Mouse (Mus musculus) testis, adult 2 months (tissue): ENCODE results near the gene Usp10. TPM values are rescaled to one million over a fixed set of nuclear protein-coding genes. Genes with fewer than 3 reads are reported as not detected.

Experiments used
- H3K27ac ChIP-seq: fragments of 200-500 bp; 2 replicates; pipeline ENCODE4 v1.5.1; 2012; ENCODE audit warnings: low read depth, low read length; ENCODE audit not compliant: control insufficient read depth, insufficient read depth
- H3K27me3 ChIP-seq: fragments of 200-500 bp; 2 replicates; pipeline ENCODE4 v1.6.1; 2012; ENCODE audit warnings: mild to moderate bottlenecking, low read length, moderate library complexity; ENCODE audit not compliant: control insufficient read depth, insufficient read depth
- H3K36me3 ChIP-seq: fragments of 200-500 bp; 2 replicates; pipeline ENCODE4 v1.6.1; 2012; ENCODE audit warnings: mild to moderate bottlenecking, low read length; ENCODE audit not compliant: control insufficient read depth, insufficient read depth
- H3K4me1 ChIP-seq: fragments of 200-500 bp; 2 replicates; pipeline ENCODE4 v1.6.1; 2012; ENCODE audit warnings: low read length; ENCODE audit not compliant: control insufficient read depth, insufficient read depth
- H3K4me3 ChIP-seq: fragments of 200-500 bp; 2 replicates; pipeline ENCODE4 v1.5.1; 2012; ENCODE audit warnings: low read depth, mild to moderate bottlenecking, low read length, moderate library complexity, mixed read lengths; ENCODE audit not compliant: control insufficient read depth
- CTCF ChIP-seq: fragments of 200-500 bp; IDR thresholded peaks from 2 replicates; pipeline ENCODE4 v1.5.1; 2012; ENCODE audit warnings: low read depth, mild to moderate bottlenecking, inconsistent platforms, low read length, moderate library complexity; ENCODE audit not compliant: control insufficient read depth, insufficient read depth, insufficient replicate concordance
- POLR2A ChIP-seq: fragments of 200-500 bp; IDR thresholded peaks from 2 replicates; pipeline ENCODE4 v1.6.1; 2012; ENCODE audit warnings: low read depth, mild to moderate bottlenecking, inconsistent platforms, low read length, moderate library complexity; ENCODE audit not compliant: control insufficient read depth
- polyA plus RNA-seq: library from polyadenylated mRNA; depleted of rRNA; stranded (reverse); fragments of >200 nt; gene quantifications from 2 replicates; pipeline ENCODE4 v1.2.3, GENCODE M21; 2012; rRNA removed

The Usp10 gene
- 19.9 and 21.5 TPM in 2 replicates for polyA plus RNA-seq

- H3K4me1 ChIP-seq, result peaks cover 4% of the 10 kb centered on the region
Measured at GRCm38 (mm10) chr8:119909944-119910546, at the start of gene Usp10. Gene Usp10 (plus strand): TSS chr8:119910360.

GRCm38 (mm10) chr8:119861706-119862389 is 48.3 kb upstream of the Usp10 start, which contains the start of gene Klhl36:
Gene Klhl36 (plus strand): TSS chr8:119862266.
- H3K4me1 ChIP-seq, result peaks cover 4% of the 10 kb centered on the region
- peak within 1 kb of the TSS; percentile 56 for H3K27ac ChIP-seq
- no peaks in the 10 kb centered on the region; the same call in 1 of the 2 replicates for H3K27me3 ChIP-seq
- TF ChIP-seq POLR2A (peak; percentile 61), CTCF (no peak)
- peak within 1 kb of the TSS; percentile 80 for H3K4me3 ChIP-seq
- no peaks in the 10 kb centered on the region for H3K36me3 ChIP-seq

More at GRCm38 (mm10) chr8:119909944-119910546, at the start of gene Usp10:
- H3K4me3 ChIP-seq, result peak within 1 kb of the TSS; percentile 93
- TF ChIP-seq CTCF (no peak), POLR2A (no peak)
- H3K36me3 ChIP-seq, result no peaks in the 10 kb centered on the region
- H3K27me3 ChIP-seq, result no peaks in the 10 kb centered on the region
- H3K27ac ChIP-seq, result peak within 1 kb of the TSS; percentile 94

GRCm38 (mm10) chr8:119862390-119862734 is 47.8 kb upstream of the Usp10 start:
- Histone ChIP-seq H3K36me3 (no peaks in the 10 kb centered on the region), H3K27me3 (no peaks in the 10 kb centered on the region; the same call in 1 of the 2 replicates), H3K4me1 (peaks cover 4% of the 10 kb centered on the region), H3K27ac (peak overlapping the region; percentile 56), H3K4me3 (peak overlapping the region; percentile 80)
- no peak for TF ChIP-seq CTCF

- Histone ChIP-seq H3K27ac (peak overlapping the region; percentile 56), H3K4me3 (peak overlapping the region; percentile 80), H3K4me1 (peaks cover 4% of the 10 kb centered on the region), H3K36me3 (no peaks in the 10 kb centered on the region), H3K27me3 (no peaks in the 10 kb centered on the region; the same call in 1 of the 2 replicates)
- TF ChIP-seq POLR2A, result no peak
- no peak for TF ChIP-seq CTCF
Measured at GRCm38 (mm10) chr8:119862749-119863148, 47.4 kb upstream of the Usp10 start.

- H3K4me3 ChIP-seq, result no peak overlapping the region
- no peak for TF ChIP-seq POLR2A
- no peak overlapping the region for H3K27ac ChIP-seq
- H3K36me3 ChIP-seq, result no peaks in the 10 kb centered on the region
- H3K27me3 ChIP-seq, result no peaks in the 10 kb centered on the region
- peaks cover 10% of the 10 kb centered on the region for H3K4me1 ChIP-seq
Measured at GRCm38 (mm10) chr8:119869616-119870015, 40.5 kb upstream of the Usp10 start.

GRCm38 (mm10) chr8:119873181-119873580 is 37.0 kb upstream of the Usp10 start:
- Histone ChIP-seq H3K27me3 (no peaks in the 10 kb centered on the region), H3K4me1 (peaks cover 10% of the 10 kb centered on the region), H3K36me3 (no peaks in the 10 kb centered on the region), H3K4me3 (no peak overlapping the region), H3K27ac (no peak overlapping the region)
- TF ChIP-seq CTCF (no peak), POLR2A (no peak)

GRCm38 (mm10) chr8:119881301-119881700 is 28.9 kb upstream of the Usp10 start:
- H3K4me3 ChIP-seq, result no peak overlapping the region

More at GRCm38 (mm10) chr8:119881301-119881700, 28.9 kb upstream of the Usp10 start:
- no peak for TF ChIP-seq POLR2A
- no peak for TF ChIP-seq CTCF
- no peak overlapping the region for H3K27ac ChIP-seq
- H3K36me3 ChIP-seq, result no peaks in the 10 kb centered on the region
- no peaks in the 10 kb centered on the region for H3K27me3 ChIP-seq
- H3K4me1 ChIP-seq, result no peaks in the 10 kb centered on the region
